Mouse (Mus musculus) liver, embryonic 14.5 days (tissue): ENCODE data around the gene Prex1. TPM values are rescaled to one million over a fixed set of nuclear protein-coding genes. Genes with fewer than 3 reads are reported as not detected.

Experiments
- ATAC-seq: fragments of 200-750 bp; cut with Nextera tagmentation; 2 replicates; pipeline ENCODE4 v1.8.0; 2017; ENCODE audit warnings: moderate number of reproducible peaks, mild to moderate bottlenecking, moderate library complexity; ENCODE audit not compliant: insufficient read depth
- DNase-seq, 3 experiments: peaks; one replicate each; pipeline ENCODE4 v3.0.0-alpha.2; 2012 to 2013; ENCODE audit warnings: low read depth in 3 of 3, low spot score in 3 of 3
- H3K27ac ChIP-seq: fragments of 300-500 bp; sonication (generic); 2 replicates; pipeline ENCODE4 v1.5.1; 2014; ENCODE audit warnings: moderate library complexity, mild to moderate bottlenecking, control low read depth, inconsistent platforms
- H3K27me3 ChIP-seq: fragments of 300-500 bp; sonication (generic); 2 replicates; pipeline ENCODE4 v1.6.1; 2014; ENCODE audit warnings: mild to moderate bottlenecking, low read length, moderate library complexity; ENCODE audit not compliant: control insufficient read depth, insufficient read depth
- H3K36me3 ChIP-seq: fragments of 300-500 bp; sonication (generic); replicated peaks from 2 replicates; pipeline ENCODE4 v1.6.1; 2014; ENCODE audit warnings: low read depth; ENCODE audit not compliant: control insufficient read depth, insufficient read depth
- H3K4me1 ChIP-seq, 2 experiments: fragments of 200-500 bp in 1 of 2; fragments of 300-500 bp in 1 of 2; sonication (generic) in 1 of 2; replicated peaks; 2 replicates each; pipeline ENCODE4 v1.6.1; 2012 to 2014; ENCODE audit warnings: antibody characterized with exemption in 1 of 2, inconsistent platforms in 1 of 2, low read length in 1 of 2; ENCODE audit not compliant: control insufficient read depth in 2 of 2, insufficient read depth in 2 of 2
- H3K4me2 ChIP-seq: fragments of 300-500 bp; sonication (generic); 2 replicates; pipeline ENCODE4 v1.6.1; 2014; ENCODE audit warnings: low read depth, mild to moderate bottlenecking, control low read depth, moderate library complexity
- H3K4me3 ChIP-seq, 2 experiments: fragments of 200-500 bp in 1 of 2; fragments of 300-500 bp in 1 of 2; sonication (generic) in 1 of 2; 2 replicates each; pipeline ENCODE4 v1.5.1; 2012 to 2014; ENCODE audit warnings: low read depth in 2 of 2, low read length in 2 of 2, mild to moderate bottlenecking in 2 of 2, control low read depth in 1 of 2, inconsistent platforms in 1 of 2, moderate library complexity in 1 of 2; ENCODE audit not compliant: insufficient read depth in 1 of 2
- H3K9ac ChIP-seq: fragments of 300-500 bp; sonication (generic); replicated peaks from 2 replicates; pipeline ENCODE4 v1.6.1; 2014; ENCODE audit warnings: mild to moderate bottlenecking, control low read depth, moderate library complexity
- H3K9me3 ChIP-seq: fragments of 300-500 bp; sonication (generic); 2 replicates; pipeline ENCODE4 v1.6.1; 2016; ENCODE audit warnings: low read length, mixed read lengths; ENCODE audit not compliant: control insufficient read depth
- CTCF ChIP-seq: IDR thresholded peaks from 2 replicates; pipeline ENCODE4 v1.5.1; 2016; ENCODE audit warnings: antibody characterized with exemption, low read depth, control low read depth
- EP300 ChIP-seq: IDR thresholded peaks from 2 replicates; pipeline ENCODE4 v1.6.1; 2016; ENCODE audit warnings: antibody characterized with exemption, low read depth
- WGBS: fragments of 180-500 bp; shearing (Covaris S2); extraction: QIAGEN DNeasy Blood & Tissue Kit; methylation state at CpG from one replicate; pipeline ENCODE4 v1.1.7; 2014; ENCODE audit not compliant: insufficient replicate concordance; 5-methylcytosine and 5-hydroxymethylcytosine counted together
- polyA plus RNA-seq, 2 experiments: library from polyadenylated mRNA; depleted of rRNA in 1 of 2; stranded (reverse) in 1 of 2; unstranded in 1 of 2; fragments of >200 nt; fragmentation: Nextera tagmentation in 1 of 2; extraction: Ambion mirVana in 1 of 2; gene quantifications; 2 replicates each; pipeline versions ENCODE4 v1.2.1 to v1.2.3; 2012 to 2014

Gene Prex1
- polyA plus RNA-seq, 2 experiments = 9.2 to 10.0 TPM

- ATAC-seq (peak; percentile 34), DNase-seq (peak; percentile 60 to 66 (median 65))
- WGBS = 32% methylated on average over 8 of the region's 8 CpGs
- H3K27me3 ChIP-seq = no peaks in the 10 kb centered on the region
- H3K9me3 ChIP-seq = peaks cover 4% of the 10 kb centered on the region
- peak overlapping the region; percentile 92 for H3K27ac ChIP-seq
- H3K36me3 ChIP-seq = peaks cover 11% of the 10 kb centered on the region
- no peak overlapping the region; a peak in 1 of 4 replicates for H3K4me3 ChIP-seq
- TF ChIP-seq EP300 = 0 out of 2 replicates have a peak, but pooled peaks have one; percentile 31
- no peak for TF ChIP-seq CTCF
- peaks cover 64 to 73% of the 10 kb centered on the region in 2 experiments for H3K4me1 ChIP-seq
- peak overlapping the region; percentile 68 for H3K4me2 ChIP-seq
- peak overlapping the region; percentile 62 for H3K9ac ChIP-seq
Measured at GRCm38 (mm10) chr2:166708304-166708703, 5.3 kb downstream of the Prex1 start.

GRCm38 (mm10) chr2:166706526-166706925 is 7.1 kb downstream of the Prex1 start:
- no peaks in the 10 kb centered on the region for H3K27me3 ChIP-seq
- TF ChIP-seq EP300 (peak; percentile 89), CTCF (no peak)
- ATAC-seq (peak; percentile 78), DNase-seq (peak; percentile 80 to 85 (median 80))
- peak overlapping the region; percentile 62 for H3K9ac ChIP-seq
- H3K27ac ChIP-seq = peak overlapping the region; percentile 92
- 3% methylated on average over 2 of the region's 2 CpGs for WGBS
- H3K4me1 ChIP-seq = peaks cover 75 to 83% of the 10 kb centered on the region in 2 experiments
- peak overlapping the region; percentile 68 for H3K4me2 ChIP-seq
- H3K36me3 ChIP-seq = peaks cover 11% of the 10 kb centered on the region
- H3K9me3 ChIP-seq = peaks cover 4% of the 10 kb centered on the region
- peak overlapping the region in 1 of 2 experiments; percentile 33; a peak in 3 of 4 replicates for H3K4me3 ChIP-seq

- H3K4me1 ChIP-seq = peaks cover 84 to 92% of the 10 kb centered on the region in 2 experiments
Measured at GRCm38 (mm10) chr2:166703491-166703890, 10.1 kb downstream of the Prex1 start.

GRCm38 (mm10) chr2:166702113-166702445 is 11.6 kb downstream of the Prex1 start:
- Histone ChIP-seq H3K36me3 (peaks cover 11% of the 10 kb centered on the region), H3K9me3 (peaks cover 4% of the 10 kb centered on the region), H3K4me3 (peak overlapping the region; percentile 25 to 63), H3K4me1 (peaks cover 71 to 78% of the 10 kb centered on the region in 2 experiments), H3K4me2 (peak overlapping the region; percentile 91), H3K27ac (peak overlapping the region; percentile 92), H3K9ac (peak overlapping the region; percentile 83), H3K27me3 (no peaks in the 10 kb centered on the region)
- WGBS = 92% methylated on average over 2 of the region's 2 CpGs
- TF ChIP-seq EP300 (no peak), CTCF (no peak)
- ATAC-seq = no peak
- DNase-seq = no peak

More at GRCm38 (mm10) chr2:166703491-166703890, 10.1 kb downstream of the Prex1 start:
- peaks cover 4% of the 10 kb centered on the region for H3K9me3 ChIP-seq
- DNase-seq (peak; percentile 82 to 87 (median 84)), ATAC-seq (peak; percentile 85)
- H3K4me2 ChIP-seq = peak overlapping the region; percentile 91
- H3K27me3 ChIP-seq = no peaks in the 10 kb centered on the region
- 21% methylated on average over 3 of the region's 3 CpGs for WGBS
- H3K36me3 ChIP-seq = peaks cover 11% of the 10 kb centered on the region
- H3K4me3 ChIP-seq = peak overlapping the region; percentile 63 to 64
- H3K9ac ChIP-seq = peak overlapping the region; percentile 83
- H3K27ac ChIP-seq = peak overlapping the region; percentile 92
- TF ChIP-seq CTCF (peak; percentile 45; the same call in 1 of the 2 replicates), EP300 (peak; percentile 90)

- Histone ChIP-seq H3K4me3 (peak overlapping the region; percentile 25 to 63), H3K36me3 (peaks cover 11% of the 10 kb centered on the region), H3K4me2 (peak overlapping the region; percentile 91), H3K9ac (peak overlapping the region; percentile 83), H3K9me3 (peaks cover 4% of the 10 kb centered on the region), H3K4me1 (peaks cover 65 to 72% of the 10 kb centered on the region in 2 experiments), H3K27ac (peak overlapping the region; percentile 92), H3K27me3 (no peaks in the 10 kb centered on the region)
- no peak for DNase-seq
- ATAC-seq = no peak
- 48% methylated on average over 23 of the region's 23 CpGs for WGBS
- TF ChIP-seq CTCF (no peak), EP300 (no peak)
Measured at GRCm38 (mm10) chr2:166701248-166702112, 12.2 kb downstream of the Prex1 start.
